Mouse (Mus musculus) cerebellum, adult 2 months (tissue): ENCODE measurements around the gene Spsb1. TPM values are rescaled to one million over a fixed set of nuclear protein-coding genes. Genes with fewer than 3 reads are reported as not detected.
A peak's percentile ranks its signal among the peaks of the same experiment; 100 is the strongest.

Source experiments
- DNase-seq, 2 experiments: peaks; one replicate each; pipeline ENCODE4 v3.0.0; 2021
- H3K27ac ChIP-seq: fragments of 200-500 bp; 2 replicates; pipeline ENCODE4 v1.5.1; 2012; ENCODE audit warnings: low read length, control low read depth, inconsistent platforms; ENCODE audit not compliant: insufficient read depth
- H3K27me3 ChIP-seq: fragments of 200-500 bp; 2 replicates; pipeline ENCODE4 v1.6.1; 2012; ENCODE audit warnings: inconsistent platforms, mild to moderate bottlenecking, low read length, moderate library complexity; ENCODE audit not compliant: control insufficient read depth, insufficient read depth
- H3K4me1 ChIP-seq: fragments of 200-500 bp; 2 replicates; pipeline ENCODE4 v1.6.1; 2011; ENCODE audit warnings: low read length; ENCODE audit not compliant: control insufficient read depth, insufficient read depth
- H3K4me3 ChIP-seq: fragments of 200-500 bp; replicated peaks from 2 replicates; pipeline ENCODE3; 2011; ENCODE audit warnings: mild to moderate bottlenecking, low read depth, low read length, control low read depth; ENCODE audit not compliant: insufficient read depth
- CTCF ChIP-seq: fragments of 200-500 bp; IDR thresholded peaks from 2 replicates; pipeline ENCODE4 v1.5.1; 2011; ENCODE audit warnings: low read depth, mild to moderate bottlenecking, control low read depth, low read length, moderate library complexity, borderline replicate concordance; ENCODE audit not compliant: insufficient read depth
- POLR2A ChIP-seq: fragments of 200-500 bp; IDR thresholded peaks from 2 replicates; pipeline ENCODE4 v1.6.1; 2011; ENCODE audit warnings: low read length, control low read depth, borderline replicate concordance; ENCODE audit not compliant: insufficient read depth
- WGBS: fragments of 180-500 bp; shearing (Covaris S2); methylation state at CpG from one replicate; pipeline ENCODE4 v1.1.7; 2018; 5-methylcytosine and 5-hydroxymethylcytosine counted together
- polyA plus RNA-seq: library from polyadenylated mRNA; depleted of rRNA; stranded (reverse); fragments of >200 nt; gene quantifications from 2 replicates; pipeline ENCODE4 v1.2.3, GENCODE M21; 2012

Spsb1 gene
- polyA plus RNA-seq, 1 experiment = 25.3 TPM

DNA sequence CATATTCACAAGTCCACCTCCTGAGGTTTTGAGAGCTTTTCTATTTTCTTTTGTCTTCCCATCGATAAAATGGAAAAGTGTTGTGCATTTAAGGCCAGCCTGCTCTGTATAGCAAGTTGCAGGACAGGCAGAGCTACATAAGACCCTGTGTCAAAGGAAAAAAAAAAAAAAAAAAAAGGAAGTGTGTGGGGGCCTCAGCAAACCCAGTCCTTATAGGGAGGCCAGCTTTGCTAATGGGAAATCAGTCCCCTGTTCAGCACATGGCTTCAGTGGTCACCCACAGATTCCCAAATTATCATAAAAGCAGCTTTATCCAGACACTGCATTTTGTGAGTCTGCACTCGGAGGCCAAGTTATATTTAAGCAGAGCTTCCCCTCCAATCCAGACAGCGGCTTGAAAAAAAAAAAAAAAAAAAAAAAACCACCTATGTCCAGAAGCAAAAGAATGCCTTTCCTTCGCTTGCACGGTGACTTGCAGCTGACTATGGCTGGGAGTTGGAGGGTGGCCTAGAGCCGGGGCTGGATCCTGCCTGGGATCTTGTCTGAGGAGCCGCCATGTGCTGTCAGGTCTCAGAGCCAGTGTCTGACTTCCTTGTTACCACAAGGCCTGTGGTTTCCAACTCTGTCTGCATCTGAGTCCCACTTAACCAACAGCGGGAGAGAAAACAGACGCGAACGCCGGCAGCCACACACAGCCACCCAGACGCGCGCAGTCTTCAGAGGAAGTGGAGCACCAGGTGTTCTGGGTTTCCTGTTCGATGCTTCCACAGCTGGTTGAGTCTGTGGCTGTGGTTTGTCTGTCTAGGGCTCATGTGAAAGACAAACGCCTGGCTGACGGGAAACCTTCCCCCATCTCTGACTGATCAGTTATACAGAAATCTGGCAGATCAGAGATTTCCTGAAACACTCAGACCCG lies 98.7 kb downstream of the Spsb1 start:
- H3K27ac ChIP-seq = no peak overlapping the region
- H3K4me3 ChIP-seq = no peak overlapping the region
- H3K4me1 ChIP-seq = no peaks in the 10 kb centered on the region
- 81% methylated on average over 19 of the region's 19 CpGs for WGBS
- TF ChIP-seq POLR2A = no peak
- no peak for TF ChIP-seq CTCF
- H3K27me3 ChIP-seq = no peaks in the 10 kb centered on the region
- DNase-seq = no peak

DNA sequence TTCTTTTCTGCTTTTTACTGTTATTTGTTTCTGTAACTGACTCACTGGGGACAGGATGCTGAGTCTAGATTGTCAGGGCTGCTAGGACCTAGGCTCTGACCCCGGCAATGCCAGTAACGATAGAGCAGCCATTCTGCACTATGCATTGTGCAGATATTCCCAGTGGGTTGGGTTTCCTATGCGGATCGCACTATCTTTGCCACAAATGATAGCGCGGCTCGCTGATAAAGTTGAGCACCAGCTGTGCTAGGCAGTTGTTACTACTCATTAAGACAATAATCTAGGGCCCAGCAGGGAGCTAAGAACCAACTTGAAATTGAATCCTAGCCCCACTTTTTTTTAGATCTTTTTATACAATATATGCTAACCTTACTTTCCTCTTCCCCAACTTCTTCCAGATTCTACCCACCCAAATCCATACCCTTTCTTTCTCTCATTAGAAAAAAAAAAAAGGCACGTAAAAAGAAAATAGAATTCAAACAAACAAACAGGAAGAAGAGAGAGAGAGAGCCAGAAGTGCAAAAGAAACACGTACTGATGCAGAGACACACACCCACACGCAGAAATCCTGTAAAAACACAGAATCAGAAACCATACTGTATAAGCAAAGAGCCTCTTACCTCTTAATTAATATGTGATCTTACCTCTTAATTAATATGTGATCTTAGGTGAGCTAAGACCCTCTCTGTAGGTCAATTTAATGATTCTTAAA lies 99.5 kb downstream of the Spsb1 start:
- H3K4me1 ChIP-seq = no peaks in the 10 kb centered on the region
- no peak overlapping the region for H3K4me3 ChIP-seq
- H3K27ac ChIP-seq = no peak overlapping the region
- TF ChIP-seq CTCF (no peak), POLR2A (no peak)
- 92% methylated on average over 10 of the region's 10 CpGs for WGBS
- no peaks in the 10 kb centered on the region for H3K27me3 ChIP-seq
- no peak for DNase-seq

DNA sequence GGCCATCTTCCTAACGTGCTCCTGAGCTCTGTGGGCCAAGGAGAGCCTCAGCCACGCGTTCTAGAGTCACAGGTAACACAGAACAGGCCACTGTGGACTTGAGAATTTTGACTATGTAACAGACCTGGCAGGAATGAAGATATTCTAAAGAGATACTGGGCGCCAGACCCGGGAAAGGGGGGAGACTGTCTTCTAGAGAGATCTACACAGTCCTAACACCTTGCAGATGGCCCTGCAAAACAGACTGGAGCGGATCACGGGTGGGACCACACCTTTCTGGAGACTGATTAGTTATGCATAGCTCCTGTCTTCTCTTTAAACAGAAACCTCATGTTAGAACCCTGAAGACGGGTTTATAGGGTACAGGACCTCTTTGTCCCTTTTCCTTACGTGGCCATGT lies 100.1 kb downstream of the Spsb1 start:
- WGBS = 60% methylated on average over 9 of the region's 9 CpGs
- TF ChIP-seq POLR2A = no peak
- no peak for TF ChIP-seq CTCF
- DNase-seq = no peak
- no peak overlapping the region for H3K27ac ChIP-seq
- no peaks in the 10 kb centered on the region for H3K27me3 ChIP-seq
- peak overlapping the region; percentile 12 for H3K4me3 ChIP-seq
- no peaks in the 10 kb centered on the region for H3K4me1 ChIP-seq

DNA sequence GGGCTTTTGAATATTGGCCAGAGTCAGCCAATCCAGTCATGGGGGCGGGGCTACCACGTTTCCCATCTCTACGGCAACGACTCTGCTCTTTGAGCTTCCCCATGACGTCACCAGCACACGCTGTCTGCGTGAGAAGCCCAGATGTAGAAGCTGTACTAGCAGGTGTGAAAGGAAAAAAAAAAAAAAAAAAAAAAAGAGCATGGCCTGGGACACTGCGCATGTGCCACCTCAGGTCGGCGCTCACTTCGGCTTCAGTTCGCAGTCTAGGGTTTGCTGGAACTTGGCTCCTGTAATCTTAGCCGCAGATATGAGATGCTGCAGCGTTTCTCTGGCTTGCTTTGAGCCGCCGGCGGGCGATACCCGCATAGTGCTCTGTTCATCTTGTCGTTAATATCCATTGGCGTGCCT lies 100.5 kb downstream of the Spsb1 start:
- peak; percentile 27 to 35 for DNase-seq
- Histone ChIP-seq H3K27ac (no peak overlapping the region), H3K27me3 (no peaks in the 10 kb centered on the region), H3K4me1 (no peaks in the 10 kb centered on the region), H3K4me3 (peak overlapping the region; percentile 12)
- WGBS = 2% methylated on average over 21 of the region's 21 CpGs
- TF ChIP-seq POLR2A = no peak
- TF ChIP-seq CTCF = no peak

DNA sequence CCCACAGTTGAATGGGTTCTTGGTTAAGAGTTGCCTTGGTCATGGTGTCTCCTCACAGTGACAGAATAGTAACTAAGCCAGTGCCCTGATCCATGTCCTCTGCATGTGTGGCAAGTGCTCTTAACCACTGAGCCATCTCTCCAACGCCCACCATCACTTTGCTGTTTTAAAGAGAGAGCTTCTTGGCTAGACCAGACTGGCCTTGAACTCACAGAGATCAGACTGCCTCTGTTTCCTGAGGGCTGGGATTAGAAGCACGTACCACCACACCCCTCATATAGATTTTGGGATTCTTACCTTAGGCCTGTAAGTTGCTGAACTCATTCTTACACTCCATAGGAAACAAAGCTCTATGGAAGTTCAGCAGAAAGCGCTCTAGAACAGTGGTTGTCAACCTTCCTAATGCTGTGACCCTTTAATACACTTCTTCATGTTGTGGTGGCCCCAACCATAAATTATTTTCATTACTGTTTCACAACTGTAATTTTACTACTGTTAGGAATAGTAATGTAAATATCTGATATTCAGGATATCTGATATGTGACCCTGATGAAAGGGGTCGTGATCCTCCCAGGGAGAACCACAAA lies 101.1 kb downstream of the Spsb1 start:
- no peak overlapping the region for H3K27ac ChIP-seq
- no peaks in the 10 kb centered on the region for H3K27me3 ChIP-seq
- H3K4me1 ChIP-seq = no peaks in the 10 kb centered on the region
- no peak for TF ChIP-seq POLR2A
- no peak for TF ChIP-seq CTCF
- WGBS = 75% methylated on average over 4 of the region's 4 CpGs
- no peak overlapping the region for H3K4me3 ChIP-seq
- DNase-seq = no peak

DNA sequence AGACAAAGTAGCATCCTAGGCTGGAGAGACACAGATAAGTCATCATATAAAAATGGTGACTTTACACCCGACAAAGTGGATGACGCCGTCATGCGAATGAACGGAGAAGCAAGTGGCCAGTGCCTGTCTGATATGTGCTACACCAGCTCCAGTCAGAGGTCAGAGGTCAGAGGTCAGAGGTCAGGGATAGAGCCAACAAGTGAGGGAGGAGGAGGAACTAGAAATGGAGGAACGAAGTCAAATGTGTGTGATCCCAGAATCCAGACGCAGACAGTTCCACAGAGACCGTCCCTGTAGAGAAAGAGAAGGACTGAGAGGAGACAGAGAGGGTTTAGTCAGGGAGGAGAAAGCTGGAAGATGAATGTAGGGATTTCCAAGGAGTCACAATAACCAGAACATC lies 103.3 kb downstream of the Spsb1 start:
- TF ChIP-seq POLR2A = no peak
- TF ChIP-seq CTCF = no peak
- no peak for DNase-seq
- WGBS = 80% methylated on average over 8 of the region's 8 CpGs
- no peaks in the 10 kb centered on the region for H3K27me3 ChIP-seq
- no peak overlapping the region for H3K4me3 ChIP-seq
- no peak overlapping the region for H3K27ac ChIP-seq
- no peaks in the 10 kb centered on the region for H3K4me1 ChIP-seq

DNA sequence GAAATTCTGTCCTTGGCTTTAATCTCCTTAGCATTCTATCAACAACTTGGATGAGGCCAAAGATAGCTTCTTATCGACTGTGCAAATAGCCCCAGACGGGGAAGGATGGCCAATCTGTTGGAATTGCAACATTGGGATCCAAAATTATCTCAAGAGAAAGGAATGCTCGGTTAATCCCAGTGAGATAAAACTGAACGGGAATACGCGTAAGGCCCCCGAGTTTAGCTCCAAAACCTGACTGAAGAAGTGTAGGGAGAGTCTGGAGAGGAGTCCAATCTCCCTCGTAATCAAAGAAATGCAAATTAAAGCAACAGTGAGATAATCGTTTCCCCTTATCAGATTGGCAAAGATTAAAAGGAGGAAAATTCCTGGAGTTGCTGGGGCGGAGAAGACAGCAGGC lies 104.2 kb downstream of the Spsb1 start:
- no peaks in the 10 kb centered on the region for H3K27me3 ChIP-seq
- H3K27ac ChIP-seq = no peak overlapping the region
- WGBS = 68% methylated on average over 10 of the region's 10 CpGs
- H3K4me3 ChIP-seq = no peak overlapping the region
- TF ChIP-seq POLR2A (no peak), CTCF (no peak)
- H3K4me1 ChIP-seq = no peaks in the 10 kb centered on the region
- DNase-seq = no peak

DNA sequence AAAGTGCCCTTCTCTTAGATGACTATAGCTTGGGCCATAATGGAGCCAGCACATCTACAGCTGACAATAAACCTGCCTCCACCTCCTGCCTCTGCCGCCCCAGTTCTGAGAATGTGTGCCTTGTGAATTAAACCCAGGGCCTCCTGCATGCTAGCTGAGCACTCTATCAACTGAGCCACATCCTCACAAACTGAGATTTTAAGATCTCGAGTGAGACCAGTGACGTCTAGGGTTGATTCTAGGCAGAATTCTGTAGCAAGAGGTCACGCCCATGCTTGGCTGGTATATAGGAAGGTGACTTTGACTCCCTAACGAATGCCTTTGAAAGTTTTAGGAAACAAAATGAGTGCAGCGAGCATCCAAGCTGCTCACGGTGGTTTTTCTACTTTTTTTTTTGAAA lies 104.8 kb downstream of the Spsb1 start:
- TF ChIP-seq POLR2A (no peak), CTCF (no peak)
- no peaks in the 10 kb centered on the region for H3K27me3 ChIP-seq
- 91% methylated on average over 7 of the region's 7 CpGs for WGBS

More for the DNA sequence above, 104.8 kb downstream of the Spsb1 start:
- Histone ChIP-seq H3K4me1 (no peaks in the 10 kb centered on the region), H3K4me3 (no peak overlapping the region), H3K27ac (no peak overlapping the region)
- DNase-seq = no peak
